Mouse (Mus musculus): ENCODE data around the gene Pcx.

DNA sequence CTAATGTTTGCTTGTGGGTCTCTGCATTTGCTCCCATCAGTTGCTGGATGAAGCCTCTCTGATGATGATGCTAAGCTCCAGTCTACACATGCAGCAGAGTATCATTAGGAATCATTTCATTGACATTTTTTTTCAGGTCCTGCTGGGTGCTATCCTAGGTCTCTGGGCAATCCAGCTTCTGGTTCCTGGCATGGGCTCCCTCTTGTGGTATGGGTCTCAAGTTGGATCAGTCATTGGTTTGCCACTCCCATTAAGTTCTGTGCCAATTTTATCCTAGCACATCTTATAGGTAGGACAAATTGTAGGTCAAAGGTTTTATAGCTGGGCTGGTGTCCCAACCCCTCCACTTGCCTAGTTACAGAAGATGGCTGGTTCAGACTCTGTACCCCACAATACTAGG, 156.5 kb downstream of the Pcx start:
- no peak for TF ChIP-seq CTCF (IDR thresholded peaks at IDR 0.05; ENCODE audit: borderline replicate concordance, control insufficient read depth, extremely low read depth, insufficient read depth, low read length, poor library complexity)
- no peak for TF ChIP-seq POLR2A (IDR thresholded peaks at IDR 0.05; ENCODE audit: control insufficient read depth, extremely low read depth, insufficient read depth, low read length, poor library complexity)

Measured in thymus, adult 2 months (tissue).